In the genomic region with DNA sequence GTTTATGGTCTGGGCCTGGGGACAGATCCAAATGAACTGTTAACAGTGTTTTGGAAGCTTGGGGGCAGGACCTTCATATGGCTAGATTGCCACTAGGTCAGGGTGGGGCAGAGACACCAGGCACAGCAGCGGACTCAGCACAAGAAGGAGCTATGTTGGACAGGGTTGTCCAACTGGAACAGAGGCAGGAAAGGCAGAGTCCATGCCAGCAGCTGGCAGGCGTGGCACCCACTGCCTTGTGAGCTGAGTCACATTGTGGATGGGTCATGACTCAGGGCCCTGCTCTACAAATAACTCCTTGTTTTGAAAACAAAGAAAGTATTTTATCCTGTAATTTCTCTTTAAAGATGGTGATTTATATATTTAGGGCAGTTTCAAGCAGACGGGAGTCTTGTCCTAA, we compare ENCODE assay signal across 11 mouse cellular contexts.
A peak's percentile ranks its signal among the peaks of the same experiment; 100 is the strongest.
DNase-seq lines count a peak whose midpoint lies in the region; ATAC-seq and TF ChIP-seq lines count a peak whose summit lies in the region.
"Had no signal": no experiment of that assay in that cellular context is flagged by ENCODE, and none has a peak within 500 bp of the region (broad histone marks: within the 10 kb centered on the region; RNA-seq: fewer than 3 reads in every experiment).

No protein-coding gene starts in this region.

- no peak overlapping the region for H3K4me3 ChIP-seq in intestine, postnatal 0 days (ENCODE audit: low read depth, low read length)
- H3K4me3 ChIP-seq: hindbrain, embryonic 10.5 days; midbrain, embryonic 13.5 days had no signal

- TF ChIP-seq CTCF in intestine, postnatal 0 days (IDR thresholded peaks at IDR 0.05; ENCODE audit: low read depth) = no peak

- DNase-seq in cerebellum, adult 9-11 months = peak; percentile 18
- no peak for DNase-seq in cerebellum, adult 8-10 months
- DNase-seq in urinary bladder, adult 18-20 months (ENCODE audit: low spot score in 2 of 2) = peak; percentile 10 to 17
- DNase-seq in urinary bladder, adult 2 months (ENCODE audit: low spot score) = no peak
- DNase-seq in skeletal muscle tissue, adult 2 months (ENCODE audit: low read depth, low spot score) = peak; percentile 22
- DNase-seq in spleen, postnatal 10 days (ENCODE audit: low spot score in 2 of 2) = no peak
- DNase-seq: lung, embryonic 14.5 days had no signal

- H3K36me3 ChIP-seq in intestine, postnatal 0 days (ENCODE audit: control insufficient read depth, insufficient read depth) = no peaks in the 10 kb centered on the region
- H3K36me3 ChIP-seq: hindbrain, embryonic 10.5 days; midbrain, embryonic 13.5 days had no signal

- 49% methylated on average over 3 of the region's 3 CpGs for WGBS in intestine, postnatal 0 days

- H3K27ac ChIP-seq in intestine, postnatal 0 days (ENCODE audit: low read depth, low read length) = no peak overlapping the region
- H3K27ac ChIP-seq: hindbrain, embryonic 10.5 days; midbrain, embryonic 13.5 days had no signal

- no peaks in the 10 kb centered on the region for H3K9me3 ChIP-seq in intestine, postnatal 0 days (ENCODE audit: control insufficient read depth)
- H3K9me3 ChIP-seq: hindbrain, embryonic 10.5 days; midbrain, embryonic 13.5 days had no signal

- no peaks in the 10 kb centered on the region for H3K4me1 ChIP-seq in intestine, postnatal 0 days (replicated peaks; ENCODE audit: control insufficient read depth, insufficient read depth, low read length)

- ATAC-seq in intestine, postnatal 0 days = peak; percentile 84
- no peak for ATAC-seq in cerebellum, adult (ENCODE audit: insufficient number of reproducible peaks, low FRiP score, low TSS enrichment)
- ATAC-seq: midbrain, embryonic 13.5 days had no signal

- no peak overlapping the region for H3K9ac ChIP-seq in intestine, postnatal 0 days (ENCODE audit: low read depth, low read length)
- H3K9ac ChIP-seq: lung, embryonic 14.5 days; midbrain, embryonic 13.5 days had no signal

- H3K4me2 ChIP-seq in intestine, postnatal 0 days (replicated peaks; ENCODE audit: low read depth) = no peak overlapping the region
- H3K4me2 ChIP-seq: lung, embryonic 14.5 days; midbrain, embryonic 13.5 days had no signal

- no peaks in the 10 kb centered on the region for H3K27me3 ChIP-seq in intestine, postnatal 0 days (replicated peaks; ENCODE audit: control insufficient read depth, insufficient read depth, low read length)

Comparison
In these comparisons a context has a peak if more than half of its experiments do, and no peak if none do; other contexts are left out.
1. DNase-seq: peak in cerebellum, adult 9-11 months (single experiment), urinary bladder, adult 18-20 months (2 of 2) and skeletal muscle tissue, adult 2 months (single experiment); none in cerebellum, adult 8-10 months (single experiment), urinary bladder, adult 2 months (single experiment) and spleen, postnatal 10 days (0 of 2).